Mouse (Mus musculus): Measurements from ENCODE around the gene Mrpl10. TPM values are rescaled to one million over a fixed set of nuclear protein-coding genes. Genes with fewer than 3 reads are reported as not detected.

The Mrpl10 gene
- polyA plus RNA-seq, 2 experiments, result 77.3 to 84.5 TPM

DNA sequence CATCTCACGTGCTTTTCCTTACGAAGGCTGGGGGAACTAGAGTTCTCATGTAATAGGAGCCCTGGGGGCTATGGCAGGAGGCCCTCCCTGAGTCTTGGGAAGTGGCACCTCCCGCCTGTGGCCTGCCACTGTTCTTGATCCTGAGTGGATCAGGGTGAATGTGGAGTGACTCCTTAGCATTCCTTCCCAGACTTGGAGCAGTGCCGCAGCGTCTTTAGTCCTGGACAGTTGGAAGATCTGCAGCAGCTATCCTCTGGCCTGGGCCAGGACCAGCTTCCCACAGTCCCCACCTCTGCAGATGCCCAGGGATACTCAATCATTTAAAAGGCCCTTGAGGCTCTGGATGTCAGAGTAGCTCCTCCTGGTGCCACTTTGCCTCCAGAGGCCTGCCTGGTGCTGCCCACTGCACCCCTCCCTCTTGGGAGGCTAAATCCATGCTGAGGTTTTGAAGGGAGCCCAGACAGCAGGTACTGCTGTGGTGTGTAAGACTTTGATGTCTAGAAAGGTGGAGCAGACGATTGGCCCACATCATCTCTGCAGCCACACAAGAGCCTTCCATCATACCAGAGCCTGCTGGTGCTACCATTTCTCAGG, 8.2 kb downstream of the Mrpl10 start:
- 71% methylated on average over 6 of the region's 6 CpGs for WGBS
- peaks cover 45% of the 10 kb centered on the region for H3K36me3 ChIP-seq (ENCODE audit: control insufficient read depth, insufficient read depth, low read length)
- no peak overlapping the region for H3K27ac ChIP-seq (replicated peaks; ENCODE audit: low read depth, low read length)
- no peak overlapping the region for H3K4me2 ChIP-seq (replicated peaks; ENCODE audit: low read depth, low read length, severe bottlenecking)
- H3K9me3 ChIP-seq (ENCODE audit: control insufficient read depth, low read length), result no peaks in the 10 kb centered on the region
- DNase-seq (ENCODE audit: low spot score), result no peak
- no peaks in the 10 kb centered on the region for H3K27me3 ChIP-seq (ENCODE audit: control insufficient read depth, insufficient read depth, low read length)
- no peak overlapping the region for H3K9ac ChIP-seq (ENCODE audit: low read depth, low read length, severe bottlenecking)
- no peak for TF ChIP-seq POLR2A (IDR thresholded peaks at IDR 0.05; ENCODE audit: borderline replicate concordance, extremely low read depth, insufficient read depth, insufficient read length)
- peaks cover 9% of the 10 kb centered on the region for H3K4me1 ChIP-seq (ENCODE audit: control insufficient read depth, insufficient read depth, low read length)
- no peak overlapping the region for H3K4me3 ChIP-seq (replicated peaks; ENCODE audit: low read length)
- ATAC-seq (ENCODE audit: low FRiP score, low read depth), result no peak

DNA sequence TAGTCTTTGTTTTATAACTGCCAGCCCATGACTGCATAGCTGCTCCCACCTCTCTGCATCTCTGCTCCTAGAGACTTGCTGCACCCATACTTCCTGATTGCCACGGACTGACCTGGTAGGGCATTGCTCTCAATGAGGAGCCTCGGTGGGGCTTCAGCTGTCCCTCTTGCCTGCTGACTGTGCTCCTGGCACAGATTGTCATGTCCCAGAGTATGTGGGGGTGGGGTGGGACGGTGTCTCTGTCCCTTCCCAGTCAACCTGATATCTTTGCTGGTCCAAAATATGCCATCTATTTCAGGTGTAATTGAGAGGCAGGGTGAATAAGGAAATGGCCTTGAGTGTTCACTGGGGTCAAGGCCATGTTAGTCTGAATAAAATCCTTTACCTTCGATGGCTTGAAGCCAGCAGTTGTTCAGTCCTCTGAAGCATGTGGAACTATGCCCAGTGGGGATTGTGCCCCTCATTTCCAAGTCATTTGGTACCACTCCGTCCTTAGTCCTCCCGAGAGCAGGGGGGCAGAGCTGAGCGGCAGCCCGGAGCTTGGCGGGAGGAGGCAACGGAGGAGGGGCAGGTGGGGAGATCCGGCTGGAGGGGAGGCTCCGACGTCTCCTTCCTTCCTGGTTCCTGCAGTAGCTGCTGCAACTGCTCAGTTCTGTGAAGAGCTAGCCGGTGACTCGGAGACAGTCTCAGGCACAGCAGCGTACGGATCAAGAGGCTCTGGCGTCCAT, 9.0 kb downstream of the Mrpl10 start, which contains the start of gene Osbpl7:
Gene Osbpl7 (plus strand): TSS at position 413 of the 728 bp plus-strand sequence.
- Histone ChIP-seq H3K4me1 (ENCODE audit: control insufficient read depth, insufficient read depth, low read length) (peaks cover 9% of the 10 kb centered on the region), H3K9me3 (ENCODE audit: control insufficient read depth, low read length) (no peaks in the 10 kb centered on the region), H3K27me3 (ENCODE audit: control insufficient read depth, insufficient read depth, low read length) (no peaks in the 10 kb centered on the region), H3K27ac (replicated peaks; ENCODE audit: low read depth, low read length) (no peak within 1 kb of the TSS), H3K36me3 (ENCODE audit: control insufficient read depth, insufficient read depth, low read length) (peaks cover 47% of the 10 kb centered on the region), H3K4me3 (replicated peaks; ENCODE audit: low read length) (peak within 1 kb of the TSS; percentile 73), H3K4me2 (replicated peaks; ENCODE audit: low read depth, low read length, severe bottlenecking) (peak within 1 kb of the TSS; percentile 92), H3K9ac (ENCODE audit: low read depth, low read length, severe bottlenecking) (peak within 1 kb of the TSS; percentile 79)
- ATAC-seq (ENCODE audit: low FRiP score, low read depth), result peak; percentile 82; the same call in 1 of the 2 replicates
- WGBS, result 8% methylated on average over 18 of the region's 18 CpGs
- peak; percentile 65 for DNase-seq (ENCODE audit: low spot score)
- no peak for TF ChIP-seq POLR2A (IDR thresholded peaks at IDR 0.05; ENCODE audit: borderline replicate concordance, extremely low read depth, insufficient read depth, insufficient read length)

DNA sequence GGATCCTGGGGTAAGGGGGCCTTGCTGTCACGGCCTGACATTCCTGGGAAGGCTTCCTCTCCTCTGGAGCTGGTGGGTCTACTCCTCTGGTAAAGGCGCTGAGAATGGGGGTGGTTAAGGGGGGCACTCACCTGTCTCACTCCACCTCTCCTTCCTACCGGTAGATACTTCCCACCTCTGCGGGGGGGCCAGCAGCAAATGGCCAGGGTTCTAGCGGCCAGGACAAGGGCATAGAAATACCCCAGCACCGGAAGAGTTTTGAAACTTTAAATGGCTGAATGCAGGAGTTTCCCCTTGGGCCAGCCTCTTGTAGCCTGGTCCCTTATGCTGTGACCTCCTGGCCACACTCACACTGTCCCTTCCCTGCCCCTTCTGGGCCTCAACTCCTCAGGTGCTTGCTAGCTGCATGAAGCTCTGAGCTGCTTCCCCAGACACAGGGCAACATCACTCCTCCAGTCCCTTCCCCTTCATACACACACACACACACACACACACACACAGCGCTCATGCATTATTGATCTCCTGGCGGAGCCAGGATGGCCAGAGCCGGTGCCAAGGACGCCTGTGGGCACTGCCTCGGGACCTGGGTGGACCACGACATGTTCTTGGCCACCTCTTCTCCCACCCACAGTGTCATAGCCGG, 9.7 kb downstream of the Mrpl10 start:
- ATAC-seq (ENCODE audit: low FRiP score, low read depth) (0 out of 2 replicates have a peak, but pooled peaks have one; percentile 20), DNase-seq (ENCODE audit: low spot score) (no peak)
- H3K4me3 ChIP-seq (replicated peaks; ENCODE audit: low read length), result peak overlapping the region; percentile 73
- H3K4me2 ChIP-seq (replicated peaks; ENCODE audit: low read depth, low read length, severe bottlenecking), result peak overlapping the region; percentile 92
- peaks cover 9% of the 10 kb centered on the region for H3K4me1 ChIP-seq (ENCODE audit: control insufficient read depth, insufficient read depth, low read length)
- 26% methylated on average over 13 of the region's 13 CpGs for WGBS
- no peak for TF ChIP-seq POLR2A (IDR thresholded peaks at IDR 0.05; ENCODE audit: borderline replicate concordance, extremely low read depth, insufficient read depth, insufficient read length)
- no peaks in the 10 kb centered on the region for H3K9me3 ChIP-seq (ENCODE audit: control insufficient read depth, low read length)
- no peaks in the 10 kb centered on the region for H3K27me3 ChIP-seq (ENCODE audit: control insufficient read depth, insufficient read depth, low read length)
- H3K36me3 ChIP-seq (ENCODE audit: control insufficient read depth, insufficient read depth, low read length), result peaks cover 48% of the 10 kb centered on the region
- peak overlapping the region; percentile 79 for H3K9ac ChIP-seq (ENCODE audit: low read depth, low read length, severe bottlenecking)
- H3K27ac ChIP-seq (replicated peaks; ENCODE audit: low read depth, low read length), result no peak overlapping the region

DNA sequence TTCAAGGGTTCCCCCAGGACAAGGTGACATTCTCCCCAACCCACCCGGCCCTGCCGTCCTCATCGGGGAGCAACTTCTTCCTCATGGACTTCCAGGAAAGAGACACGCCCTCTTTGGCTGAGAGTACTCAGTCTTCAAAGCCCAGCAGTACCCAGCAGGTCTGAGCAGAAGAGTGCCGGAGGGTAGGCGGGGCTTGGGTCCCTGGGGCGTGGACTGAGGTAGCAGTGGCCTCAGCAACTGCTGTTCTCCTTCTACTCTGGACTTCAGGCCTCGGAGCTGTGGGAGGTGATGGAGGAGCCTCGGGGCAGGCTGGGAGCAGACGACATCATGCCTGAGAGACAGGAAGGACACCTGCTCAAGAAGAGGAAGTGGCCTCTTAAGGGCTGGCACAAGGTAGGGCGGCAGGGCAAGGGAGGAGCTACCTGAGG, 10.9 kb downstream of the Mrpl10 start:
- Histone ChIP-seq H3K36me3 (ENCODE audit: control insufficient read depth, insufficient read depth, low read length) (peaks cover 52% of the 10 kb centered on the region), H3K4me3 (replicated peaks; ENCODE audit: low read length) (no peak overlapping the region), H3K4me1 (ENCODE audit: control insufficient read depth, insufficient read depth, low read length) (peaks cover 9% of the 10 kb centered on the region), H3K27ac (replicated peaks; ENCODE audit: low read depth, low read length) (no peak overlapping the region), H3K4me2 (replicated peaks; ENCODE audit: low read depth, low read length, severe bottlenecking) (no peak overlapping the region; the same call in 1 of the 2 replicates), H3K9ac (ENCODE audit: low read depth, low read length, severe bottlenecking) (0 out of 2 replicates have a peak overlapping the region, but pooled peaks have one; percentile 79), H3K9me3 (ENCODE audit: control insufficient read depth, low read length) (no peaks in the 10 kb centered on the region), H3K27me3 (ENCODE audit: control insufficient read depth, insufficient read depth, low read length) (no peaks in the 10 kb centered on the region)
- WGBS, result 27% methylated on average over 11 of the region's 11 CpGs
- ATAC-seq (ENCODE audit: low FRiP score, low read depth) (no peak), DNase-seq (ENCODE audit: low spot score) (no peak)
- TF ChIP-seq POLR2A (IDR thresholded peaks at IDR 0.05; ENCODE audit: borderline replicate concordance, extremely low read depth, insufficient read depth, insufficient read length), result no peak

DNA sequence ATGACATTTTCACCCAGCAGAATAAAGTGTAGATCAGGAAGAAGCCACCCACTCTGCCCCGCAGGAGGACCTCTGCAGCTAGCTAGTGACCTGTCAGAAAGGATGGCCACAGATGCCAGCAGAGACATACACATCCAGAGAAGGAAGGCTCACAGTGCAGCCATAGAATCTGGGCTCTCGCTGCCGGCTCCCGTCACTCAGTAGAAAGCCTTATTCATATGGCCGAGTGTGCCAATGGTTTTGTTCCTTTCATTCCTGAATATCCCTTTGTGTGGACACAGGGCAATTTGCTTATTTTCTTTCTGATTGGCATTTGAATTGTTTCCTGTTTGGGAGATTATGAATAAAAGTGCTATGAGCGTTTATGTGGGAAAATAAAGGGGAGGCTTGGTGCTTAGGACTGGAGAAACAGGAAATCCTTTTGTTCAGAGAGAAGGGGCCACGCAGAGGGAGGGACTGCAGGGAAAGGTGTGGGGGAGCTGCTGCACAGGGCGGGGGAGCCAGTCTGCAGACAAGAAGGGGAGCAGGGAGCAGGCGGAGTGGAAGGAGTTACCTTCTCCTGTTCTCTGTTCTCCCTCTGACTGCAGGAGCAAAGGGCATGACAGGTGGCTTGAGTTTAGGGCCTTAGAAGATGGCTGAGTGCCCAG, 22.0 kb downstream of the Mrpl10 start:
- H3K4me2 ChIP-seq (replicated peaks; ENCODE audit: low read depth, low read length, severe bottlenecking), result no peak overlapping the region
- no peaks in the 10 kb centered on the region for H3K4me1 ChIP-seq (ENCODE audit: control insufficient read depth, insufficient read depth, low read length)
- H3K9ac ChIP-seq (ENCODE audit: low read depth, low read length, severe bottlenecking), result no peak overlapping the region
- no peaks in the 10 kb centered on the region for H3K9me3 ChIP-seq (ENCODE audit: control insufficient read depth, low read length)
- DNase-seq (ENCODE audit: low spot score), result no peak
- H3K27ac ChIP-seq (replicated peaks; ENCODE audit: low read depth, low read length), result no peak overlapping the region
- no peak for TF ChIP-seq POLR2A (IDR thresholded peaks at IDR 0.05; ENCODE audit: borderline replicate concordance, extremely low read depth, insufficient read depth, insufficient read length)
- H3K27me3 ChIP-seq (ENCODE audit: control insufficient read depth, insufficient read depth, low read length), result no peaks in the 10 kb centered on the region
- peaks cover 59% of the 10 kb centered on the region for H3K36me3 ChIP-seq (ENCODE audit: control insufficient read depth, insufficient read depth, low read length)
- WGBS, result 69% methylated on average over 9 of the region's 9 CpGs
- no peak overlapping the region for H3K4me3 ChIP-seq (replicated peaks; ENCODE audit: low read length)
- ATAC-seq (ENCODE audit: low FRiP score, low read depth), result no peak
